Mouse (Mus musculus) layer of hippocampus, adult 9-11 months (tissue): ENCODE results near the gene Anks1b.

Source experiments
- DNase-seq: peaks from one replicate; pipeline ENCODE4 v3.0.0; 2022

Anks1b gene

DNA sequence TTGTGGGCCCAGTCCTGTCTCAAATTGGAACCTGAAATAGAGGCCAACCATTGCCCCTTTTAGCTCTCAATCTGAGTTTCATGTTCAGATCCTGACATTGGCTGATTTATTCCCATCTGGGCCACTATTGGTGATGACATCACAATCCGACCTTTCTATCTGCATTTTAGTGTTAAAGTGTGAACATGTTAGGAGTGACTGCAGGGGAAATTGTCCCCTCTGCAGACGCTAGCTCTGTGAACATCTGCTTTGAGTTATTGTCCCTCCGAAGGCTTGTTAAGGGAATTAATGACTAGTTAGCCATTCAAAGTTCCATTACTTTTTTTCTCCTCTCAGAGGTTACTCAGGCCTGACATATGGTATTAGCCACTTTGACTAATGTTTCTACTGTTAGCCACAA is 810.5 kb downstream of the Anks1b start:
- no peak for DNase-seq

DNA sequence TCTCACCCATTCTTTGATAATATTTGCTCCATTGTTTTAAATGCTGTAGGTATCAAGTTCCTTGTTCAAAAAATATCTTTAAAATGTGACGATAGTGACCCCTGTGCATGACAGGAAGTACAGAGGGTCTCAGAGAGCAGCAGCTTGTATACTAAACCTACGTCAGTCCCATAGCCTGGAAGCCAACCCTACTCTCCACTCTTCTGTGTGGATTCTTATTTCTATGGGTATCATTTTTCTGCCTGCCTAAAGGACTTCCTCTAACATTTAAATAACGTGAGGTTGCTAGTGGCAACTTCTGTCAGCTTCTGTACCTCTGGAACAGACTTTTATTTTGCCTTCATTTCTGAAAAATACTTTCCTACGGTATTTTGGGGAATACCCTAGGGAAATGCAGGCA is 812.1 kb downstream of the Anks1b start:
- DNase-seq, result no peak

DNA sequence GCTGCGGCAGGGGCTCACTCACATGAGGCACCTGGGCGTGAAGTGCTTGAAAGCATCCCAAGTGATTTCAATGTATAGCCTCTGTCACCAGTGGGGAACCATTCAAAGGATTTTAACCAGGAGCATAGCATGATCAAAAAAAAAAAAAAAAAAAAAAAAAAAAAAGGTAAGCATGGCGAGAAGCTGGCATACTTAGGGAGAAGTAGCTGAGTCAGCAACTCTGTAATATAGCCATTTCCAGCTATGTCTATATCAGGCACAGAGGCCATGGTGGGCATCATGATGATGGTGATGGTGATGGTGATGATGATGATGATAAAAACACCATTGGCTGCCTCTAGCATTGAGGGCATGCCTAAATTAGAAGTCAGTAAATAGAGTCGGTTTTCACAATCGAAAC is 814.8 kb downstream of the Anks1b start:
- no peak for DNase-seq

DNA sequence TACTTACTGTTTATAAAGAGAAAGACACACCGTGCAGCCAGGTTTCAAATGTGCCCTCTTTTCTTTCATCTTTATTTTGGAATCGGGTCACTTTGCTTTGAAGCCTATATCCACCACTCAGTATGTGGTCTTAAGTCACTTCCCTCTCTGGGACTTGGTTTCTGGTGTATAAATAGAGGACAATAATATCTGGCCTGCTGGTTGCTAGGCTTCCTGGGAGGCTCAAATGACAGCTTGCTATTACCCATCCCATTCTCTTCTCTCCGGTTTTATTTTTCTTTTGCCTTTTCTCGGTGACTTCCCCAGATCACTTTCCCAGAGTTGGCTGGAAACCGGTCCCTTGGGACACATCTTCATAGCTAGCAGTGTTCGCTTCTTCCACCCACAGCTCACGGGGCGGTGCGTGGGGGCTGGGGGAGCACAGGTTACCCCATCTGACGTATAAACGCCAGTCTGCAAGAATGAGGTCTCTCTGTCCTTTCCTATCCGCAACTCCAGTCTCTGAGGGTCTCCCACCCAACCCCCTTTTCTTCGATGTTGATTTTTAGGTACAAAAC is 815.5 kb downstream of the Anks1b start:
- DNase-seq, result no peak

DNA sequence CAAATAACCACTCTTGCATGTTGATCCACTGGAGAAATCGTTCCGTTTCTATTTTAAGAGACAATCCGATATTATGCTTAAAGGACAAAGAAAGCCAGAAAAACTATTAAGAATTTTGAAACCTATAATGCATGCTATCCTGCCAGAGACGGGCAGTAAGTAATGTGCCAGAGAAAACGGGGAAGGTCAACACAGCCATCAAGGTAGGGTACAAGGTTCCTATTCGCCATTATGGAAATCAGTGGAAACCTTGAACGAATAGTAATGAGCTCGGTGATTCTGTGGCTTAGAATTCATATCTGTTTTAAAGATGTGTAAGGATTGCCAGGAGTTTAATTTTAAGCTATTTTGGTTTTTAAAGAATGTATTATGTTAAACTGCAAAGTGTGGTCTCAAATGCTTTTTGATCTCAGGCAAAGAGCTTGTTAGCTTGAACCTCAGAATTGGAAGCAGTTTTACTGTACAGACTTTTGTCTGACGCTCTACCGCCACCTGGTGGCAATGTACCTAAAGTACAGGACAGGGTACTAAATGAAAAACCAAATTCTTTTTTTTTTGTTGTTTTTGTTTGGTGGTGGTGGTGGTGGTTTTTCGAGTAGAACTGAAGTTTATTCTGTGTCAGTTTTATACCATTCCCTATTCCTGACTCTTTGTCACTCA is 816.7 kb downstream of the Anks1b start:
- DNase-seq, result peak; percentile 65

DNA sequence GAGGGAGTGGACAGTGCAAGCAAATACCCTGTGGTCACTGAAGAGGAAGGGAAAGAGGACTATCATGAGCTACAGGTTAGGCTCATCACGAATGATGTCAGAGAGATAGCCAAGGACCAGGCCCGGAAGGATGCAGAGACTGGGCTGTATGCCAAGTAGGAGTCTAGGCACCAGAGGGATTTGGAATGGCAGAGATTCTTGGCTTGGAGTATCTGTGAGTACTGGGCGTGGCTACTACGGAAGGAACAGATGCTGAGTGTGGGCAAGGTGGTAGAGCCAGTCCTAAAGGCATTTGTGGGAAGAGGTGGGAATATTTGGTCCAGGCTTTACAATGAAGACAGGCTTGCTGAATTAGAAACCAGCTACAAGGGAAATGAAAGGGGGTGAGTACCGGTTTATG is 823.4 kb downstream of the Anks1b start:
- DNase-seq, result no peak

DNA sequence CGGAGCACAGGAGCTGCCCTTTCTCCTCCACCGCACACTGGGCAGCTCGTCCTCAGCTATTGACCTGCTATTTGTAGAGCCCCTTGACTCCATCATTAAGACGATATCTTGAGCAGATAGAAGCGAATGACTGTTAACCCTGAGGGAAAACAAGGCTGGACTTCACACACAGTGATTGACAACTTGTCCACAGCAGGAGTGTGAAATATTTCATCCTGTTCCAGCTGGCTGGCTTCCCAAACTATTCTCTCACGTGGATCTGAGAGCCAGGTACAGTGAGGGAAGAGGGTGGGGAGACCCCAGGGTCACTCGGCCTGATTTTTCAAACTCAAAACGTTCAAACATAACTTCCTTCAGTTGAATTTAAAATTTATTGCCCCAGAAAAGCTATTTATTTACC is 824.1 kb downstream of the Anks1b start:
- no peak for DNase-seq

DNA sequence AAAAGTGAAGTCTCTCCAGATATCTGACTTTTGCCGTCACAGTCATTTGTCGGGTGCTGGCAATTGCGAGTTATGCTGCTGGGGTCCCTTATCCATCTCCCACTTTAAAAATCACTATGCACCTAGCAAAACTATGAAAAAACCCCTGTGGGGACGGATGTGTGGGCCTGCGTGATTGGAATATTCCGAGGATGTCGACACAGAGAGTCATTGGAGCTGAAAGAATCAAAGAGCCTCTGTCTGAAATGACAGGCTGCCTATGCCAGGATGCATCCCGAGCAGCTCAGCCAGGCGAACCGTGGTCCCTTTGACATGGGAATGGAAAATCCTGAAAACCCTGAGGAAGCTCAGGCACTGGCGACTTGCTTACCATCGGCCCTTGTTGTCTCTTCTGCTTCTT is 825.9 kb downstream of the Anks1b start:
- DNase-seq, result peak; percentile 50

DNA sequence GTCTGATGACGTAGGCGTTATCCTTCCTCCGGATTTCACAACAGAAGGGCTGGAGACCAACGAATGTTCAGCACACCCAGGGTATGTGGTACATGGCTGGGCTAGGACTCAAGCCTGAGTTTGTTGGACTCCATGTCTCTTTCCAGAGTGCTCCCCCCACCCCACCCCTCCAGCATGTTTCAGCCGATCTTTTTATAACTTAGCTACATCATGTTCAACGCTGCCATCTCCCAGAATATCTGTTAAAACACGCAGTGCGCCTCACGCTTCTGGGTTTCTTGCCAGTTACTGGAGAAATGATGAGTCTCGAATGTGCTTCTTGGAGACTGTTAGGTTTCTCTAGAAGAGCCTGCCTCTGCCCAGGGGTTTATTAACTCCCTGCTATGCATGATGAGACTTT is 831.3 kb downstream of the Anks1b start:
- DNase-seq, result peak; percentile 87

DNA sequence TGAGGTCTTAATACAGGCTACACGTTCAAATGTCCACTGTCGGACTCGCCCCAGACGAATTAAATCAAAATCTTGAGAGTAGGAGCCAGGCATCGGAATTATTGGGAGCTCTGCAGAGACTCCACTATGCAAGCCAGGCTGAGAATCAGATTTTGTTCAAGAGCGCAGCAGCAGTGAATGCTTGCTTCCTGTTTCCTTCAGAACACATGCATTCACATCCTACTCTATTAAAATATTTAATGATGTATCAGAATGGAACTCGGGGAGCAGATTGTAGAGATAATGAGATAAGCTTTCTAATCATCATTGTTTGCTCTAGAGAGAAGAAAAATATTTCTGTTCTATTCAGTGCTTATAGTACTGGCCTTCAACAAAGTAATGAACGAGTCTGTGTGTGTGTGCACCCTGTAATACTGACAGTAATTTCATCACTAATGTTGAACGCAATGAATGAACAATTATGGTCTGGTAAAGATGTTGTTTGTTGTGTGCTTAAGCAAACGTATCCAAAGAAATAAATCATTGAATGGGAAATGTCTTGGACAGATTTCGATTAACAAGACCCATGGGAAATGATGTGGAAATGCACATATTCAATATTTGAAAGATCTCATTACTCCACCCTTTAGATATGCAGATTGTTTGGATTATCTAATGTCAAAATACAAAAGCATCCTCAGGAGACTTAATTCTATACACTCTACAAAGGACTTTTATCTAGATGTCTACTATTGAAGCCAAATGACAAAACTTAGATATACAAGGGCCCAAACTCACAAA is 835.7 kb downstream of the Anks1b start:
- no peak for DNase-seq

DNA sequence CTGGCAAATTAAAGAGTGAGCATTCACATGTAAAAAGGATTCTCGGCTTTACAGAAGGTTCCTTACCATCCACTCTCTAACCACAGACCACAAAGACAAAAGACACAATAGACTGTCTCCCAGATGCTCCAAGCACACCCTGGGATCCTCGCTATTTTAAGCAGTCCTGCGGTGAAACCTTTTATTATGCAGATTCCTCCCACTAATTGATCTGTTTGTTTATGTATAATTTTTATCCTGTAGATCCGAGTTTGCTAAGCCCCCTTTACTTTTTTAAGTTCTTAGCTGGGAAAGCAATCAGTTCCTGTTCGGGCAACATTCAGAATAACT is 836.3 kb downstream of the Anks1b start:
- DNase-seq, result no peak

DNA sequence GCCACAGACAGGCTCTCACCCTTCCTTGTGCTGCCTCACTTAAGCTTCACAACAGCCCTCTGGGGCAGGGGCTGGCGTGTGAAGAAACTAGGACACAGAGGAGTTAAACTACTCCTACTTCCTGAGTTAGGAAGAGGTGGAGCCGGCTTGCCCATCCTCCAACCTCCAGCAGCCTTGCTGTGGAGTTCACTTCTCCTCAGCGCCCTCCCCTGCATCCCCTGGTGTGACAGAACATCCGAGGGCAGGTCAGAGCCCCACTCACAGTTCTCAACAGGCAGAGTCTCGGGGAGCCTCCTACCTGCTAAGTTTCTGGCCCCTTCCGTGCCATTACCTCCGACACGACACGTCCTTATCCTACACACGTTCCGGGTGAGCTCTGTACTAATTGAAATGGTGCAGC is 844.7 kb downstream of the Anks1b start:
- no peak for DNase-seq

DNA sequence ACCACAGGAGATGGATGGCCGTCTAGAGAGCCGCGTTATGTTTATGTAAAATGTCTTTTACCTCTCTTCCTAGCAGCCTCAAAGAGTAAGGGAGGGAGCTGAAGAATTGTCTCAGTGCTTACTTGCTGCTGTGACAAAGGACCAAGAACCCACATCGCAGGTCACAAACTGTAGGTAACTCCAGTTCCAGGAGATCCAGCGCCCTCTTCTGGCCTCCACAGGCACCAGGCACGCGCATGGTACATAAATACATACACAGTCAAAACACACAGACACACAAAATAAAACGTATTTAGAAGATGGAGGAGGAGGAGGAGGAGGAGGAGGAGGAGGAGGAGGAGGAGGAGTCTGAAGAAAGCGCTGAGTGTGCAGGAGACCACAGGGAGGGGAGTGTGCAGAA is 845.4 kb downstream of the Anks1b start:
- no peak for DNase-seq

DNA sequence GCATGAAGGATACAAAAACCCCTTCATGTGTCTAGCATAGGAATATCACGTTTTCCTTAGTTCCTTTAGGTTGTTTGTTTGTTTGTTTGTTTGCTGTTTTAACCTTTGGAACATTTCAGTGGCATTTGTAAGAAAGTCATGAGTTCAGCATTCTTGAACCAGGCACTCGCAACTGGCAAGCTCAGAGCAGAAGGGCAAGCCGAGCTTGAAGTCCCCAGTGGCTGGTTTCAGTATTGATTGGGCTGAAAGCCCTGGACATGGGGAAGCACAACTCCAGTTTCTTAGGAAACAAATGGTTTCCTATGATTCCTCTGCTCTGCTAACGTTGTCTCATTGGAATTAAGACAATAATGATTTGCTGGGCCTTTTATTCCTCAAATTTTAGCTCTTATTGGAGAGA is 846.7 kb downstream of the Anks1b start:
- DNase-seq, result no peak

DNA sequence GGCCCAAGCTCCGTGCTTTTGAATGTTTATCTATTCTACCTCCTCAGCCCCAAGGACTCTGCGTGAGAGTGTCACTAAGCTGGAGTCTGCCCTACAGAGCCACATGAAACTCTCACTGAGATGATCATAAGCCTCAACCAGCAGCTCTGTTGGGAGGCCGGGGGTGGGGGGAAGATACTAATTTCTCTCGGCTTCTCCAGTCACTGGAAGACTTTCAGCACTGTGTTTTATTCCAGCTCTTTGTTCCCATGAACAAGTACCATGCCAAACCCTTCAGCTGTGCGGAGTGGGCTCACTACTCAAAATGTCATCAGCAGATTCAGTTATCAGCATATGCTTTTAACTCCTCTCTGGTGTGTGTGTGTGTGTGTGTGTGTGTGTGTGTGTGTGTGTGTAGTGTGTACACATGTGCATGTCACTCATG is 849.8 kb downstream of the Anks1b start:
- DNase-seq, result peak; percentile 87

DNA sequence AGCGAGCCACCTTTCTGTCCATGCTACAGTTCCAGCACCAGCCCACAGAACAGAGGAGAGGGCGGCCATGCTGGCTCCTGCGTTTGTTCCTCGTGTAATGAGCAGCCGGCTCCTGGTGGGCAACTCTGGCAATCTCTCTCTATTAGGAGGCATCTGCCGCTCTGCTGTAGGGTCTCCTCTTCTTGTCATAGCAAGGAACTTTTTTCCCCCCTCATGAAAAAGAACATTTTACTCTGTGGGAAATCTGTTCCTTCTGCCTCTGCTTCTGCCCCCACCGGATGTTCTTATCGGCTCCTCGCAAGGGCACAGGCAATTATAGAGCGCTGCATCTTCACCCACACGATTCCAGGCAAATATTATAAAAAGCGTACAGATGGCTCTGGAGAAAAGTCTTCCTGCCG is 850.6 kb downstream of the Anks1b start:
- DNase-seq, result peak; percentile 83

DNA sequence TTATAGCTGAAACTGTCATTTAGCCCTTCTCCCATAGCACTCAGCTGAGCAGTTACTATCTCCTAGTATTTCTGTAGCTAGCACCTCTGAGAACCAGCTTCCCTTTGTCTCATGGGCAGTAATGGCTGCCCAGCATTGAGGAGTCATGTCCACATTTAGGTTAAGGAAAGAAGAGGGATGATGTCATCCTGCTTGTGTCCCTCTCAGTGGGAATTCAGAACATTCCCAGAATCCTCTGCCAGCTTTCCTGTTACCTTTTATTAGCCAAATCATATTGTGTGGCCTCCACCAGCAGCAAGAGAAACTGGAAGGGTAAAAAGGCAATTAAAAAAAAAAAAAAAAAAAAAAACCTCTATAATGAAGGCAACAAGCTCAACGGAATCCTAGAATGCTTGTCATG is 851.6 kb downstream of the Anks1b start:
- DNase-seq, result no peak

DNA sequence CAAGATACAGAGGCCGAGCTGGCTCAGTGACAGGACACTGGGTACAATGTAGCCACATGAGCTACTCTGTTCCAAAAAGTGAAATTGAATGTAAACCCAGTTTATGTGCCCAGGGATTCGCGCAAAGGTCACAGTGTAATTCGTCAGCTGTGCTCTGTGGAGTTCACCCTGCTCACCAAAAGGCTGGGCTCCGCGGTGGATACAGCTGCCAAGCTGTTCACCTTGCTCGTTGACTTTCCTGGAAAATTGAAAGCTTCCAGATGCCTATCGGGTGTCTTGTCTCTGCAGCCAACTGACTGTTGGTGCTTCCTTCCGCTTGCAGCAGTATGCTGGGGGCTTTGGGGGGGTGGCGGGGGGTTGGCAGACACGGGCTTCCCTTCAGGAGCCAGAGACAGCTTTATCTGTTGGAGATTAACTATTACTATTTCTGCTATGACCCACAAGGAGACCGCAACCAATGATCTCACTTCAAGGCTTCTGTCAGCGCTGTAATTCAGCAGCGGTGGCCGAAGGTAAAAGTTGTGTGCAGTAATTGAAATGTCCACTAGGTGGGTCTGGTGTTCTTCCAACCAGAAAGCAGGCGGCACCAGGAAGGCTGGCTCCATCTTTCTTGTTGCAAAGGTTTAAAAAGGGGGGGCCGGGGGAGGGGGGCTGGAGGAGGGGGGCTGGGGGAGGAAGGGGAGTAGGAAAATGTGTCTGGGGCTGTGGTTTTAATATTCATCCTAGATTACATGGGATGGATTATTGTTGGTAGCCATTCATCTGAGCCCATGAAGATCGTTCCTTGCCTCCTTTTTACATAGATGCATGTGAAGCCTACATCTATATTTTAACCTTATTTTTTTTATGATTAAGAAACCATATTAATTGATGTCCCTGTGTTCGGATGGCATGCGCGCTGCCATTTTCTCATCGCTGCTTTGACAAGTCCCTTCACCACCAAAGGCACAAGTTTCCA is 855.4 kb downstream of the Anks1b start:
- peak; percentile 82 for DNase-seq

DNA sequence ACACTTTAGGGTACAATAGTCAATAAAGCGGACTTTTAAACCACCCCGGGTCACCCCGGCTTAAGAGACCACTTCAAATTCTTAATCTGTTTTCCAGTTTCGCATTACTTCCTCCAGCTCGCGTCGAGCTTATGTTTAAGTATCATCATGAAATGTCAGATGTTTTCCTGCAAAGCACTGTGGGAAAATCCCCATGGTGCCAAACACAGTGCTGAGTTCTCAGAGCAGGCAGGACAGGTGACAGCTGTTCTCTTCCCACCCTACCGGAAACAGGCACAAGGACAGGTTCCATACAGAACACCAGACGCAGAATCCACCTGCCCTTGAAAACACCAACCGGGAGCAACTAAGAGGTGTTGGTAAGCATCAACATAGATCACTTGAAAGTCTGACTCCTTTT is 856.2 kb downstream of the Anks1b start:
- DNase-seq, result no peak

DNA sequence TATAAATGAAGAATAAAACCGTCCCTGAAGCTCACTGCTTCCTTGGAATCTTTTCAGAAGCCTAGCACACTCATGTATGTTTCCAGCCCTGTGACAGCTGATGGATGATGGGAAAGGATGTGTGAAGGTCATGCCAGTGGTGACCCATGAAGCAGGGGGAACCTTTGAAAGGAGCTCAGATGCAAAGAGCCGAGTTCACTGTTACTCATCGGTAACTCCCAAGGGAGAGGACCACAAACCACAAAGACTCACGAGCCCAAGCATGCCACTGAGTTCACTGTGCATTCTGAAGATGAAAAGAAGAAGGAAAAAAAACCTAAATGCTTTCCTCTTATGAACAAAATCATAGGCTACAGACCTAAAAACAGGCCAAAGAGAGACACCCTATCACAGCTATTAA is 859.5 kb downstream of the Anks1b start:
- no peak for DNase-seq

DNA sequence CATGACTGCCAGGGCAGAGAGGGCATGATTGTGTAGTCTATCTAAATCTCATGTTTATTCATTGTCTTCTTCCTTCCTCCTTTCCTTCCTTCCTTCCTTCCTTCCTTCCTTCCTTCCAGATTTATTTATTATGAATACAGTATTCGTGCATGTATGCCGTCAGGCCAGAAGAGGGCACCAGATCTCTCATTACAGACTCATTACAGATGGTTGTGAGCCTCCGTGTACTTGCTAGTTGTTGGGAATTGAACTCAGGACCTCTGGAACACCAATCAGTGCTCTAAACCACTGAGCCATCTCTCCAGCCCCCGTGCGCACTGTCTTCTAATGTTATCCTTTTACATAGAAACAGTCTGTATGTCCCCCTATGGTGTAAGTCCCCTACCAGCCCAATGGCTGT is 860.3 kb downstream of the Anks1b start:
- no peak for DNase-seq

DNA sequence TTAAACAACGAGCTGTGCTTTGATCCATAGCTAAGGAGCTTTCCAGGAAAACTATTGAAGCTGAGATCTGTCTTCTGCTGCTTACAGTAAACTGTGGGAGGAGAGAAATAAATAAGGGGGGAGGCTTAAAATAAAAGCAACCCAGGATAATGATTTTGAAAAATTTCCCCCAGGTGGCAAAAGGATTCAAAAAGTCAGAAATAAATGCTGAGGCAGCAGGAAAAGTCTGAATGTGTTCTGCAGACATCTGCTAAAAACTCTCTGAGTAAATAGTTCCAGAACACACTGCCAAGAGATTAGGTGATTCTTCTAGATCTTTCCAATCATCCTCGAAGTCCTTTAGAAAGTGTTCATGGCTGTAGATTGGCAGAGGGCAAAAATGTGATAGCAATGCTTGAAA is 865.2 kb downstream of the Anks1b start:
- no peak for DNase-seq

DNA sequence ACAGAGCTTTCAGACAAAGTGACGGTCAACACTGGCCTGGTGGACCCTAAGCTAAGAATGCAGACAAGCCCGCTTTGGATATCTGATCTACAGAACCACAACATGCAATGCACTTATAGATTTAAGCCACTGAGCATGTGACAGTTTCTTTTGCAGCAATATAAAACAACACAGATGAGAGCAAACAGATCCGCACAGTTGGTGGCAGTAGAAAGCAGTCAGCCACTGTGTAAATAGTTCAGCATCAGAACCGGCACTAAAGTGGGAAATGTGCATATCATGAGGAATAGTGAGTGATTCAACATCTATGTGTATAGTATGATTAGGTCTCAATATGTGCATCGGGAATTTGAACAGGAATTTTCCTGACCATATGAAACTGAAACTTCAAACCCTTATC is 867.6 kb downstream of the Anks1b start:
- no peak for DNase-seq
